Mouse (Mus musculus) liver, embryonic 13.5 days (tissue): ENCODE data around the gene Asgr2. TPM values are rescaled to one million over a fixed set of nuclear protein-coding genes. Genes with fewer than 3 reads are reported as not detected.
A peak's percentile ranks its signal among the peaks of the same experiment; 100 is the strongest.
"Not testable (repeated sequence)": the region's sequence is repeated elsewhere in the genome, so short reads cannot be mapped to it uniquely, and the experiment has no call there.

Experiments
- ATAC-seq: fragments of 200-750 bp; cut with Nextera tagmentation; 2 replicates; pipeline ENCODE4 v1.8.0; 2017; ENCODE audit warnings: low read depth, mild to moderate bottlenecking, moderate number of reproducible peaks, moderate library complexity
- DNase-seq: peaks from one replicate; pipeline ENCODE4 v3.0.0; 2022
- H3K27ac ChIP-seq: fragments of 300-500 bp; sonication (generic); 2 replicates; pipeline ENCODE4 v1.5.1; 2015; ENCODE audit warnings: moderate library complexity, mild to moderate bottlenecking, inconsistent platforms
- H3K27me3 ChIP-seq: fragments of 300-500 bp; sonication (generic); 2 replicates; pipeline ENCODE4 v1.6.1; 2015; ENCODE audit warnings: mild to moderate bottlenecking, inconsistent platforms
- H3K36me3 ChIP-seq: fragments of 300-500 bp; sonication (generic); 2 replicates; pipeline ENCODE4 v1.6.1; 2015; ENCODE audit warnings: mild to moderate bottlenecking, inconsistent platforms
- H3K4me1 ChIP-seq: fragments of 300-500 bp; sonication (generic); replicated peaks from 2 replicates; pipeline ENCODE4 v1.6.1; 2015; ENCODE audit warnings: inconsistent platforms
- H3K4me2 ChIP-seq: fragments of 300-500 bp; sonication (generic); 2 replicates; pipeline ENCODE4 v1.6.1; 2015; ENCODE audit warnings: inconsistent platforms, mild to moderate bottlenecking, moderate library complexity
- H3K4me3 ChIP-seq: fragments of 300-500 bp; sonication (generic); replicated peaks from 2 replicates; pipeline ENCODE4 v1.5.1; 2015; ENCODE audit warnings: mild to moderate bottlenecking, inconsistent platforms
- H3K9ac ChIP-seq: fragments of 300-500 bp; sonication (generic); 2 replicates; pipeline ENCODE4 v1.6.1; 2015; ENCODE audit warnings: mild to moderate bottlenecking, inconsistent platforms
- H3K9me3 ChIP-seq: fragments of 300-500 bp; sonication (generic); replicated peaks from 2 replicates; pipeline ENCODE4 v1.6.1; 2016; ENCODE audit warnings: inconsistent platforms
- WGBS: fragments of 180-500 bp; shearing (Covaris S2); methylation state at CpG from one replicate; pipeline ENCODE4 v1.1.7; 2015; ENCODE audit not compliant: insufficient replicate concordance; 5-methylcytosine and 5-hydroxymethylcytosine counted together
- polyA plus RNA-seq: library from polyadenylated mRNA; unstranded; fragments of >200 nt; fragmentation: Nextera tagmentation; extraction: Ambion mirVana; gene quantifications from 2 replicates; pipeline ENCODE4 v1.2.1, GENCODE M21; 2015

Gene Asgr2
- polyA plus RNA-seq, 1 experiment from 2014 or later: 5.2 TPM

- no peak for ATAC-seq
These were observed 25.7 kb upstream of the Asgr2 start for GRCm38 (mm10) chr11:70066701-70067100.

DNA sequence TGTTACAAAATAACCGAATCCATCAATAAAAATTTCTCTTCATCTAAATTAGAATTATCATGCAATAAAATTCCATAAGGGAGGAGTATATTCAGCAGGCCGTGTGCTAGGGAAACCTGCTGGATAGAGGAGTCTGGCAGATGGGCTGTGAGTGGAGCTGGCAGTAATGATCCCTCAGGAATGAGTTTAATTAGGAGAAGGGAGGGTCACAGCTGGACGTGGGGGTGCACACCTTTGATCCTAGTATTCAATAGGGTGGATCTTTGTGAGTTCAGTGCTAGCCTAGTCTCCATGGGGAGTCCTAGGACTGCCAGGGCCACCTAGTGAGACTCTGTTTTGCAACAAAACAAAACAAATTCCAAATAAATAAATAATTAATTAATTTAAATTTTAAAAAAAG lies 24.2 kb upstream of the Asgr2 start:
- no peak for DNase-seq

More at GRCm38 (mm10) chr11:70066701-70067100, 25.7 kb upstream of the Asgr2 start:
- Histone ChIP-seq H3K4me3 (no peak overlapping the region), H3K9ac (no peak overlapping the region), H3K27me3 (no peaks in the 10 kb centered on the region), H3K4me2 (no peak overlapping the region), H3K27ac (no peak overlapping the region), H3K9me3 (no peaks in the 10 kb centered on the region), H3K4me1 (0 out of 2 replicates have a peak, but pooled peaks cover 2% of the 10 kb centered on the region), H3K36me3 (no peaks in the 10 kb centered on the region)
- DNase-seq: no peak
- 50% methylated on average over 4 of the region's 4 CpGs for WGBS

GRCm38 (mm10) chr11:70070057-70070456 lies 22.4 kb upstream of the Asgr2 start:
- no peak overlapping the region for H3K4me3 ChIP-seq
- WGBS: 66% methylated on average over 6 of the region's 6 CpGs
- H3K9me3 ChIP-seq: no peaks in the 10 kb centered on the region
- no peak overlapping the region for H3K27ac ChIP-seq
- H3K4me2 ChIP-seq: no peak overlapping the region
- H3K4me1 ChIP-seq: peaks cover 9% of the 10 kb centered on the region
- no peaks in the 10 kb centered on the region for H3K27me3 ChIP-seq
- H3K9ac ChIP-seq: no peak overlapping the region
- ATAC-seq: no peak
- no peak for DNase-seq
- no peaks in the 10 kb centered on the region for H3K36me3 ChIP-seq

More for the DNA sequence above, 24.2 kb upstream of the Asgr2 start:
- no peaks in the 10 kb centered on the region for H3K9me3 ChIP-seq
- 55% methylated on average over 3 of the region's 3 CpGs for WGBS
- no peak overlapping the region for H3K4me3 ChIP-seq
- no peak overlapping the region for H3K9ac ChIP-seq
- no peaks in the 10 kb centered on the region for H3K27me3 ChIP-seq
- no peaks in the 10 kb centered on the region for H3K36me3 ChIP-seq
- H3K4me2 ChIP-seq: no peak overlapping the region
- 0 out of 2 replicates have a peak, but pooled peaks cover 2% of the 10 kb centered on the region for H3K4me1 ChIP-seq
- ATAC-seq: no peak
- H3K27ac ChIP-seq: no peak overlapping the region

DNA sequence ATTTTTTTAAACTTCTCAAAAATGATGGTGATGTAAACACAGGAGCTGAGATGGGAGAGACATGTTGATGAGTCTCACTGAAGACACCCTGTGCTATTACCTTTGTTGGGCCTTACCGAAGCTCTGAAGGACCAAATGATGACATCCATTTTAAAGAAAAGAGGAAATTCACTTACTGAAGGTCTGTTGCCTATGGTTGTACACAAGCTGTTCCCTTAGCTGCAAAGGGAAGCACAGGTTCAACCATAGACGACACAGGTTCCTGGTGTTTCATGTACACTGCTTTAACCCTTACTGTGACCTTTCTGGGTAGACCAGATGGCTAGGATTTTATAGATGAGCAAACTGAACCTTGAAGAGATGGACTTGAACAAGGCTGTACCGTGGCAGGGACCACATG lies 21.8 kb upstream of the Asgr2 start:
- not testable (repeated sequence) for ATAC-seq, H3K9me3 ChIP-seq, H3K27me3 ChIP-seq, H3K4me2 ChIP-seq, H3K27ac ChIP-seq, H3K36me3 ChIP-seq, H3K9ac ChIP-seq, DNase-seq, H3K4me3 ChIP-seq
- WGBS: 41% methylated on average over 3 of the region's 3 CpGs
- H3K4me1 ChIP-seq: peaks cover 15% of the 10 kb centered on the region

GRCm38 (mm10) chr11:70074379-70075071 lies 17.9 kb upstream of the Asgr2 start:
- Histone ChIP-seq H3K4me2 (peak overlapping the region; percentile 45), H3K27me3 (0 out of 2 replicates have a peak, but pooled peaks cover 5% of the 10 kb centered on the region), H3K9ac (peak overlapping the region; percentile 33), H3K9me3 (no peaks in the 10 kb centered on the region), H3K4me3 (0 out of 2 replicates have a peak overlapping the region, but pooled peaks have one; percentile 7), H3K36me3 (no peaks in the 10 kb centered on the region), H3K27ac (peak overlapping the region; percentile 91), H3K4me1 (peaks cover 34% of the 10 kb centered on the region)
- DNase-seq (peak; percentile 63), ATAC-seq (0 out of 2 replicates have a peak, but pooled peaks have one; percentile 17)
- WGBS: 34% methylated on average over 17 of the region's 17 CpGs

DNA sequence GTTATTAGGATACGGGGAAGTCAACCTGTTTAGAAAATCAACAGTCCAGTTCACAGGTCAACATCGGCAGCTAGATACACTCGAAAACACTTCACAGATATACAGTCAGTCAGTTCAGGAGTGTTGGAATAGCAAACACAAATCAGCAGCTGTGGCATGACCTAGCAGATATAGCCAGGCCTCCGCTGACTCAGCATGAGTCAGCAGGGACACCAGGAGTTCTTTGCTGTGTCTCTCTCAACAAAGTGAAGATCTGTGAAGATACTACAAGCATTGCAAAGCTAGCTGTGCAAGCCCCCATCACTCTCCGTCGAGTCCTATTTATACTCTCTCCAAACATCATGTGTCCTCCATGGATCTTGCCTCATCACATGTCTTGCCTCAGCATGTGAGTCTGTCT lies 16.9 kb upstream of the Asgr2 start:
- WGBS: 55% methylated on average over 6 of the region's 6 CpGs
- H3K27ac ChIP-seq: peak overlapping the region; percentile 91
- peak overlapping the region; percentile 33; the same call in 1 of the 2 replicates for H3K9ac ChIP-seq
- DNase-seq: peak; percentile 76
- peaks cover 40% of the 10 kb centered on the region for H3K4me1 ChIP-seq
- peak overlapping the region; percentile 45 for H3K4me2 ChIP-seq
- ATAC-seq: peak; percentile 86
- H3K9me3 ChIP-seq: no peaks in the 10 kb centered on the region
- peak overlapping the region; percentile 7; the same call in 1 of the 2 replicates for H3K4me3 ChIP-seq
- 0 out of 2 replicates have a peak, but pooled peaks cover 5% of the 10 kb centered on the region for H3K27me3 ChIP-seq
- H3K36me3 ChIP-seq: no peaks in the 10 kb centered on the region

DNA sequence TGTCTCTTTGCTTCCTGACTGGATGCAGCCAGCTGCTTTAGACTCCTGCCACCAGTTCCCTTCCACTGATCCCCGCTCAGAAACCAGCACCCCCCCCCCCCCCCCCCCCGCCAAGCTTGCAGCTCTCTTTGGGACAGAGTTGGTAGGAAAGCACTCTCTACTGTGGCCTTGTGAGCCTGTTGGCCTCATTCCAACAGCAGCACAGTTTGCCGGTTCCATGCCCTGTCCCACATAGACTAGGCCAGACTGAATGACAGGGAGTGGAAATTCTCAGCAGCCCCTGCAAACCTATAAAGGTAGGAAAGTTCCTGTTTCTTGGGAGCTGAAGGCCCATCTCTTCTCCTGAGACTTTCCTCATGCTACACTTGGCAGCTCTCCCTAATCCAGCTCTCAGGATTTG lies 15.0 kb upstream of the Asgr2 start:
- peaks cover 40% of the 10 kb centered on the region for H3K4me1 ChIP-seq
- no peaks in the 10 kb centered on the region for H3K9me3 ChIP-seq
- H3K27ac ChIP-seq: no peak overlapping the region
- no peak overlapping the region for H3K9ac ChIP-seq
- ATAC-seq (no peak), DNase-seq (no peak)
- H3K36me3 ChIP-seq: no peaks in the 10 kb centered on the region
- H3K4me3 ChIP-seq: no peak overlapping the region
- 61% methylated on average over 3 of the region's 3 CpGs for WGBS
- H3K4me2 ChIP-seq: no peak overlapping the region
- H3K27me3 ChIP-seq: 0 out of 2 replicates have a peak, but pooled peaks cover 5% of the 10 kb centered on the region

DNA sequence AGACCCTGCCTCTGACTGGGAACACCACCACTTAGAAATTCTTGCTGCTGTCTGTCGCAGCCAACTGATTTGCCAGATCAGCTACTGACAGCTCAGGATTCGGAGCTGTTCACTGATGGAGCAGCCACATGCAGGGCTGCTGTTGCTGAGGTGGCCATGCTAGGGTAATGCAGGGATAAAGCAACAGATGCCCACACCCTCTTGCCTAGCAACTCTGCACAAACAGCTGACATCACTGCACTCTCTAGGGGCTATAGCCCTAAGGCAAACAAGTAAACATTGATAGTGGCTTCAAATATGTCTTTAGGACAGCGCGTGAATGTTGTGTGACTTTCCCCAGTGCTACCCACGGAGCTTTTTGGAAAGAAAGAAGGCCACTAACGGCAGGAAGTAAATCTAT lies 13.3 kb upstream of the Asgr2 start:
- WGBS: 53% methylated on average over 6 of the region's 6 CpGs
- no peaks in the 10 kb centered on the region for H3K36me3 ChIP-seq

DNA sequence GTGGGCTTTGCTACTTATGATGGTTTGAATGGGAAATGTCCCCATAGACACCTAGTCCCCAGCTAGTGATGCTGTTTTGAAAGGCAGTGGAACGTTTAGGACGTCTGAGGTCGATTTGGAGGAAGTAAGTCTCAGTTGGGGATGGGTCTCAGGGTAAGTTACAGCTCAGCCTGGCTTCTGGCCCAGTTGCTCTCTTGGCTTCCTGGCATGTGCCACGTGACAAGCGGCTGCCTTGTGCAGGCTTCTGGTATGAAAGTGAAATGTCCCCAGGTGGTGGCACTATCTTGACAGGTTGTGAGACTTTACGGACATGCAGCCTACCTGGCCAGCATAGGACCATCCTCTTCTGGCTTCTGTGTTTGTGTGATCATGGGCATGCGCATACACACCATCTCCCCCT lies 12.5 kb upstream of the Asgr2 start:
- Histone ChIP-seq H3K4me2 (no peak overlapping the region), H3K9ac (no peak overlapping the region), H3K4me1 (peaks cover 34% of the 10 kb centered on the region), H3K4me3 (no peak overlapping the region), H3K27ac (no peak overlapping the region), H3K9me3 (no peaks in the 10 kb centered on the region), H3K36me3 (no peaks in the 10 kb centered on the region), H3K27me3 (0 out of 2 replicates have a peak, but pooled peaks cover 5% of the 10 kb centered on the region)
- DNase-seq: no peak
- ATAC-seq: no peak
- 41% methylated on average over 7 of the region's 7 CpGs for WGBS

More for the DNA sequence above, 13.3 kb upstream of the Asgr2 start:
- Histone ChIP-seq H3K4me2 (no peak overlapping the region), H3K27ac (no peak overlapping the region), H3K4me1 (peaks cover 40% of the 10 kb centered on the region), H3K4me3 (no peak overlapping the region), H3K9me3 (no peaks in the 10 kb centered on the region), H3K27me3 (0 out of 2 replicates have a peak, but pooled peaks cover 5% of the 10 kb centered on the region), H3K9ac (no peak overlapping the region)
- DNase-seq: no peak
- ATAC-seq: peak; percentile 67

DNA sequence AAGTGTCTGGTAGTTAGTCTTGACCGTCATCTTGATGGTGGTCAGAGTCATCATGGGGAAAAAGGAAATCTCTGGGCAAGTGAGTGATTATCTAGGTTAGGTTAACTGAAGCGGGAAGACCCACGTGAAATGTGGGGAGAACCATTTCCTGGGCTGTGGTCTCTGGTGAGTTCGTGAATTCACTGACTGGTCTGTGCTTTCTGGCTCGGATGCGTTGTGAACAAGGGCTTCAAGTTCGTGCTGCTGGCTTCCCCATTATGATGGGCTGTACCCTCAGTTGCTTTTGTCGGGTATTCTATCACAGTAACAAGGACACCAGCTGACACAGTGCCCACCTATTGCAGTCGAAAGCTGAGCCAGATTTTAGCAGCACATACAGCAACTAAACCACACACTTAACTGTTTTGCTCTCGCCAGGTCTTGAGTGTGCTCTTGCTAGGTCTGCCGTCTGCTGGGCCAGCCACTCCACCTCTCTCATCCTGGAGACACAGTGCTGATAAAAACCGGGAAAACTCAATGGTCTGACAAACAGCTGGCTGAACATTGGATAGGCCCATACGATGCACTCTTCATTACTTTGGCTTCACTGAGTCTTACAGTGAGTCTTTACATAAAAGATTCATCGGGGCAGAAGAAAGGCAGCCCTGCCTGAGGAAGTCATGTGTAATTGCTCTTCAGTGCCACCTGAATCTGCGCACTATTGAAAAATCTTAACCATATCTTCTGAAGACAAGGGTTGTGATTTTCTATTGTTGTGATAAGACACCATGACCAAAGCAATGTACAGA lies 11.4 kb upstream of the Asgr2 start:
- Histone ChIP-seq H3K4me3 (no peak overlapping the region), H3K4me2 (no peak overlapping the region), H3K36me3 (no peaks in the 10 kb centered on the region), H3K9me3 (no peaks in the 10 kb centered on the region), H3K27ac (no peak overlapping the region), H3K4me1 (peaks cover 23% of the 10 kb centered on the region), H3K27me3 (0 out of 2 replicates have a peak, but pooled peaks cover 5% of the 10 kb centered on the region), H3K9ac (no peak overlapping the region)
- no peak for DNase-seq
- no peak for ATAC-seq
- WGBS: 42% methylated on average over 15 of the region's 15 CpGs

DNA sequence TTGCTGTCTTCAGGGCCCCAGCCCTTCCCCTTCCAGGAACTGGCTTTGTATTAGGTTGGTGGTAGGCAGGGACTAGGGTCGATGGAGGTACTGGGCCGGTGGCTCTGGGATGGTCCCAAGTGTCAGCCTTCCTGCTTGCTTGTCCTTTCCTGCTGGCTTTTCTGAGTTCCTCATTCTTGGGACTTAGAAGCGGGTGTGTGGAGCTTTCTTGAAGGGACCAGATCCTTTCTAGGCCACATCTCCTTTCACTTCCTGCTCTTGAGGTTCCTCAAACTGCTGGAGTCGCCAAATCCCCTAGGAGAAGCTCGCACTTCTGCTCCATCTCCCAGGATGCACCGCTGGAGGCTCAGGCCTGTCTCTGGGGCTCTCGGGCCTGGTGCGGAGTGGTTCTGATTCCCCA lies 7.9 kb upstream of the Asgr2 start:
- WGBS: 51% methylated on average over 8 of the region's 8 CpGs
- Histone ChIP-seq H3K4me1 (peaks cover 6% of the 10 kb centered on the region; the same call in 1 of the 2 replicates), H3K27ac (no peak overlapping the region), H3K9ac (no peak overlapping the region), H3K36me3 (no peaks in the 10 kb centered on the region), H3K4me2 (no peak overlapping the region), H3K4me3 (no peak overlapping the region), H3K27me3 (no peaks in the 10 kb centered on the region), H3K9me3 (no peaks in the 10 kb centered on the region)
- ATAC-seq (no peak), DNase-seq (no peak)
